Mouse (Mus musculus) embryonic fibroblast, embryonic 13.5 days (primary cell): ENCODE results near the gene Ctrb1.

Experiments
- CTCF ChIP-seq: IDR thresholded peaks from 2 replicates; pipeline ENCODE4 v1.5.1; 2011; ENCODE audit warnings: mild to moderate bottlenecking, control low read depth, low read length, moderate library complexity, borderline replicate concordance; ENCODE audit not compliant: insufficient read depth
- POLR2A ChIP-seq: IDR thresholded peaks from 2 replicates; pipeline ENCODE4 v1.6.1; 2011; ENCODE audit warnings: low read depth, mild to moderate bottlenecking, control low read depth, low read length, moderate library complexity

- TF ChIP-seq POLR2A (no peak), CTCF (no peak)
Observed at GRCm38 (mm10) chr8:111708265-111708664, 17.5 kb upstream of the Ctrb1 start.
